Mouse (Mus musculus): ENCODE results near the gene Pcbp4.

GRCm38 (mm10) chr9:106463122-106464063 lies 10.3 kb downstream of the Pcbp4 start:
- TF ChIP-seq CTCF (IDR thresholded peaks at IDR 0.05; ENCODE audit: control insufficient read depth, insufficient read depth, low read length) (no peak), POLR2A (IDR thresholded peaks at IDR 0.05; ENCODE audit: borderline replicate concordance, control insufficient read depth, low read depth, low read length) (no peak)
